Mouse (Mus musculus) natural killer cell, adult 2 months (primary cell): ENCODE measurements around the gene Pou6f2.

Experiments used
- DNase-seq, 2 experiments: peaks; one replicate each; pipeline ENCODE4 v3.0.0; 2022; ENCODE audit warnings: low spot score in 2 of 2

The Pou6f2 gene

GRCm38 (mm10) chr13:18218566-18219234, 178.8 kb downstream of the Pou6f2 start:
- DNase-seq: no peak

DNA sequence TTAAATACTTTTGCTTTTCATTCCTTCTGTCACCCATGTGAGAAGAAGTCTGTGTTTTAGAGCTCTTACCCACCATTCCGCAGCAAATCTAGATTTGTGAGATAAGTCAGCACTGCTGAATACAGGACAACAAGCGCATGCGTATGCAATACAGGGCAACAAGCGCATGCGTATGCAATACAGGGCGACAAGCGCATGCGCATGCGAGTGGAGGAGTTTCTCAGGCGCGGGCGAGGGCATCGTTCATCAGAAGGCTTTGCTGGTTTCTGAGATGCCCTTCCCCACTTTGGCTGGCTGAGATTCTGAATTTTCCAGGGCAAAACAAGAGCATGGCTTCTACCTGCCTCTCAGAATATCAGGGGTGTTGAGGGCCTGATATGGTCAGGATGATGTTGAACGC, 186.2 kb downstream of the Pou6f2 start:
- DNase-seq: no peak

- no peak for DNase-seq
Measured at GRCm38 (mm10) chr13:18204476-18205250, 192.8 kb downstream of the Pou6f2 start.

- DNase-seq: no peak
Measured at GRCm38 (mm10) chr13:18174003-18174402, 223.5 kb downstream of the Pou6f2 start.

DNA sequence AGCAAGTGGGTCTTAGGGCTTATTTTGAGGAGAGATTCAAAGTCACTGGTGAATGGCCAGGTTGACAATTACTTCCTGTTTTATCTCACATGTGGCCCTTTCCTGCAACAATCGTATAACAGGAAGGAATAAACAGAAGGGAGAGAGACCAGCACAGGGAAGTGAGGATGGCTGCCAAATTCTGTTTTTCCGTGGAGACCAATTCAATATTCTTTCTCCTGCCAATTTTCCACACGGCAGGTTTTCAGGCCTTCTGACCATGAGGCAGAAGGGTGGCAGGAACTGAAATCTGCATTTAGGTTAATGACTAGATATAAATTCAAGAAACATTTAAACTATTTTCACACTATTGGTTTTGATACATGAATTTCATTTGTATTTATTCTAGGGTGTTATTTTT, 224.5 kb downstream of the Pou6f2 start:
- no peak for DNase-seq

GRCm38 (mm10) chr13:18172334-18172733, 225.2 kb downstream of the Pou6f2 start:
- DNase-seq: no peak

- no peak for DNase-seq
Measured at GRCm38 (mm10) chr13:18164182-18164581, 233.3 kb downstream of the Pou6f2 start.

- DNase-seq: no peak
Measured at GRCm38 (mm10) chr13:18160566-18160965, 236.9 kb downstream of the Pou6f2 start.

GRCm38 (mm10) chr13:18153949-18154582, 243.4 kb downstream of the Pou6f2 start:
- DNase-seq: no peak

- DNase-seq: no peak
Measured at GRCm38 (mm10) chr13:18133646-18134045, 263.8 kb downstream of the Pou6f2 start.

DNA sequence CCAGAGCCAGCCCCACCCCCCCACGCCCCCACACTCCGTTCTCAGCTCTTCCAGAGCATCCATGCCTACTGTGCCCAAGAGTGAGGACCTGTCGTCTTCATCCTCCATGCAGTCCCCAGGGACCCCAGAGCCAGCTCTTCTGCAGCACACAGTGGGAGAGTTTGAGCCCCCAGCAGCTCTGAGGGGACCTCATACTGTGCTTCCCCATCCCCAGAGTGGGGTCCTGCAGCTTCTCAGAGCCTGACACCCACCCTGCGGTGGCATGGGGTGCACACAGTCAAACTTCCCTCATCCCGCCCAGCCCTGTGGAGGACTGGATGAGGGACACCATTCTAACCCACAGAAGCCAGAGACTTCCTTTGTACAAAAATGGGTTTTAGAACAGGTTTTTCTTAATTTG, 264.3 kb downstream of the Pou6f2 start:
- no peak for DNase-seq

- DNase-seq: no peak
Measured at GRCm38 (mm10) chr13:18131324-18131723, 266.2 kb downstream of the Pou6f2 start.

DNA sequence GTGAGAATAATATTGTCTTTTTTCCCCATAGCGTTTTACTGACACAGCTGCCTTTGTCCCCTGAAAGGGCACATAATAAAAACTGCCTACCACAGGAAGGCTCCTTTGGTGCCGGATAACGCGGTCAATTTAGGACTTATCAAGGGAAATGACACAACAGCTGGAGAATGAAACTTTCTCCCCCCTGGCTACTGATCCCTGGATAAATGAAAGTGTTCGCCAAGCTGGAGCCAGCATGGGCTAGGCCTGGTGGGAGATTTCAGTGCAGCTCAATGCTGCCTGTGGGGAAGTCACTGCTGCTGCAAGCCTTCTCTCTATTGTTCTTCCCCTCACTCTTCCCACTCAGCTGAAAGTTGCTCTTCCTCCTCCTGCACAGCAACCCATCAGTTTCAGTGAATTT, 267.8 kb downstream of the Pou6f2 start:
- DNase-seq: no peak

DNA sequence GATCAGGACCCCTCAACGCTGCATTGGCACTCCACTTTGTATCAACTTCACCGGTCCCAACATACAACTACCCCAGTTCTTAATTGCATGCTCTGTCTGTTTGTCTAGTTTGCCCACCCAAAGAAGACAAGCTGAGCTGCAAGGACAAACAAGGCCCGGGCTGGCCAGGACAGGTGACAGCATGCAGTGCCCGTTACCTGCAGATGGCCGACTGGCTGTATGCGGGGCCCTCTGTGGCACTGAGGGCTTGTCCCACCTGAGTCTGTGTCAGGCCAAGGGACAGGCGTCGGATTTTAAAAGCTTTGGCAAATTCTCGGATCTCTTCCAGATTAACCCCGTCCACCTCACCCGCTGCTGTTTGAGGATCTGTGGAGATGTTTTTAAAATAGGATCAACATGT, 268.7 kb downstream of the Pou6f2 start:
- DNase-seq: no peak

DNA sequence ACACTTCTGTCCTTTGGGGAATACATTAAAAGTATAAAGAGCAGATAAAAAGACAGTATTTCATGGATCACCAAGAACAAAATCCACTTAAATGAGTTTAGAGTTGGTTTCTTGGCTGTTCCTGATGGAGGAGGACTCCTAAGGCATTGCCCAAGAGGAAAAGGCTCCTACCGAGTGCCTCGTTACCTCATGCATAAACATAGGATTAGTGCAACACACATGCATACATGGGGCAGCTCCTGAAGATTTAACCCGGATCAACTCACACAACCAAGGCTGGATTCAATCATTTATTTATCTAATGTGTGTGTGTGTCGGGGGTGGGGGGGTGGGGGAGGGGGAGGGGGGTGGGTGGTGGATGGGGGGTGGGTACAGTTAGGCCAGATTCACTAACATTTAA, 269.4 kb downstream of the Pou6f2 start:
- DNase-seq: no peak

- DNase-seq: no peak
Measured at GRCm38 (mm10) chr13:18126111-18126510, 271.4 kb downstream of the Pou6f2 start.

- no peak for DNase-seq
Measured at GRCm38 (mm10) chr13:18125226-18126000, 272.1 kb downstream of the Pou6f2 start.

DNA sequence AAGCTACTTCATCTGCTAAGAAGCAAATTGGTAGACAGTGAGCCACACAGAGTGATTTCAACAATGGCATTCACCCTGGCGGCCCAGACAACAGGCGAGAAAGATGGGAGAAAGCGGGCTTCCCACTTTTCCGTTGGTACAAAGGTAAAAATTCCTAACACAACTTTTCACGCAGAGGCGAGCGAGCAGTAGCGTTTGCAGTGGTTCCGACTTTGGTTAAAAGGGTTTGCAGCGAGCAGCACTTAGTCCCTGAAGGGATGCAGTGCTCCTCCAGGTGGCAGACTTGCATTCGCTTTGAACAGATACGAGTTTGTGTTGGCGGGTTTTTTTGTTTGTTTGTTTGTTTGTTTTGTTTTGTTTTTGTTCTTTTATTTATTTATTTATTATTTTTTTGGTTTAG, 273.1 kb downstream of the Pou6f2 start:
- DNase-seq: no peak

- DNase-seq: no peak
Measured at GRCm38 (mm10) chr13:18120406-18120805, 277.1 kb downstream of the Pou6f2 start.

- DNase-seq: no peak
Measured at GRCm38 (mm10) chr13:18081443-18082119, 315.9 kb downstream of the Pou6f2 start.
